Mouse (Mus musculus) intestine, postnatal 0 days (tissue): ENCODE results near the gene Ttc41. TPM values are rescaled to one million over a fixed set of nuclear protein-coding genes. Genes with fewer than 3 reads are reported as not detected.

ENCODE experiments used
- ATAC-seq: fragments of 200-750 bp; cut with Nextera tagmentation; 2 replicates; pipeline ENCODE4 v1.8.0; 2017; ENCODE audit warnings: mild to moderate bottlenecking, moderate TSS enrichment, moderate library complexity
- H3K27ac ChIP-seq: fragments of 300-500 bp; sonication (generic); 2 replicates; pipeline ENCODE4 v1.5.1; 2014; ENCODE audit warnings: mild to moderate bottlenecking, low read depth, low read length, moderate library complexity
- H3K27me3 ChIP-seq: fragments of 300-500 bp; sonication (generic); replicated peaks from 2 replicates; pipeline ENCODE4 v1.6.1; 2014; ENCODE audit warnings: low read length, mixed read lengths; ENCODE audit not compliant: control insufficient read depth, insufficient read depth
- H3K36me3 ChIP-seq: fragments of 300-500 bp; sonication (generic); 2 replicates; pipeline ENCODE4 v1.6.1; 2014; ENCODE audit warnings: mild to moderate bottlenecking, moderate library complexity; ENCODE audit not compliant: control insufficient read depth, insufficient read depth
- H3K4me1 ChIP-seq: fragments of 300-500 bp; sonication (generic); replicated peaks from 2 replicates; pipeline ENCODE4 v1.6.1; 2014; ENCODE audit warnings: antibody characterized with exemption, low read length, mixed read lengths; ENCODE audit not compliant: control insufficient read depth, insufficient read depth
- H3K4me2 ChIP-seq: fragments of 300-500 bp; sonication (generic); replicated peaks from 2 replicates; pipeline ENCODE4 v1.6.1; 2014; ENCODE audit warnings: low read depth, mild to moderate bottlenecking, moderate library complexity
- H3K4me3 ChIP-seq: fragments of 300-500 bp; sonication (generic); 2 replicates; pipeline ENCODE4 v1.5.1; 2014; ENCODE audit warnings: low read depth, low read length
- H3K9ac ChIP-seq: fragments of 300-500 bp; sonication (generic); 2 replicates; pipeline ENCODE4 v1.6.1; 2014; ENCODE audit warnings: mild to moderate bottlenecking, low read depth, low read length
- H3K9me3 ChIP-seq: fragments of 300-500 bp; sonication (generic); 2 replicates; pipeline ENCODE4 v1.6.1; 2016; ENCODE audit warnings: mixed run types; ENCODE audit not compliant: control insufficient read depth
- CTCF ChIP-seq: sonication (generic); IDR thresholded peaks from 2 replicates; pipeline ENCODE4 v1.5.1; 2016; ENCODE audit warnings: low read depth, mild to moderate bottlenecking, control low read depth, antibody characterized with exemption, moderate library complexity
- WGBS: fragments of 180-500 bp; shearing (Covaris S2); extraction: QIAGEN DNeasy Blood & Tissue Kit; methylation state at CpG from one replicate; pipeline ENCODE4 v1.1.7; 2014; 5-methylcytosine and 5-hydroxymethylcytosine counted together
- polyA plus RNA-seq: library from polyadenylated mRNA; unstranded; fragments of >200 nt; fragmentation: Nextera tagmentation; extraction: Ambion mirVana; gene quantifications from 2 replicates; pipeline ENCODE4 v1.2.1, GENCODE M21; 2015

The Ttc41 gene
- polyA plus RNA-seq, 1 experiment from 2014 or later: 0.59 TPM

DNA sequence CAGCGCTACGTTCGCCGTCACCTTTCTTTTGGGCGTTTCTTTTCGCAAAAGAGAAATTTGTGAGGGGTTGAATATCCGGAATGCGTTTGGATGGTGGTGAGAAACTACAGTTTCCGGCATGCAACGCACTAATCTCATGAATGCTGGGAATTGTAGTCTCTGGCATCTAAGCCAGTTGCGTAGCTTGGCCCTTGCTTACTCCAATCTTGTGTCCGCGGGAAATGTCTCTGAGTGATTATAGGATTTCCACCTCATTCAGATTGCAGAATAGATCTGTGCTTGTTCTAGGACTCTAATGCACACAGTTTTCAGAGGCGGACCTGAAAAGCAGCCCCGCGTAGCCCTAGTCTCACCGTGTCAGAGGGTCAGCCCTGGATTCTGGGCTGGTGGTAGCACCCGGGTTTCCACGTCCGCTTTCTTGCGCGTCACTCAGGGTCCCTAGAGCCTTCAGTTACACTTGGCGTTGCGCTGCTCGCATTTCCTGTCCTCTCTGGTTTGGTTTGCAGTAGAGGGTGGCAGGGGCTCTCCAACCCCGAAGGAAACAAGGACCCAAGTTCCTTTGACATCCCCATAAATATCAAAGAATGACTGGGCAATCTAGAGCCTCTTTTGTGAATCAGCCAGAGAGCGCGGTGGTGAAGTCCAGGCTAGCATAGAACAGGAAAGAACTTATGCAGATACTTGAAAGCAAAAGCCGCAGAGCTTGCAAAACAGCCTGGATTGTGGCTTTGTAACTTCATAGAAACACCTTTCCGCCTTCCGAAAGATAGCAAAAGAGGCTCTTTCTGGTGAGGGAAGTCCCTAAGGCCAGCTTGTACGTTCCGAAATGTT is 526 bp downstream of the Ttc41 start:
- peak overlapping the region; percentile 93 for H3K27ac ChIP-seq
- H3K27me3 ChIP-seq: no peaks in the 10 kb centered on the region
- 3% methylated on average over 33 of the region's 33 CpGs for WGBS
- H3K36me3 ChIP-seq: peaks cover 16% of the 10 kb centered on the region
- H3K9me3 ChIP-seq: no peaks in the 10 kb centered on the region
- peak overlapping the region; percentile 57 for H3K9ac ChIP-seq
- H3K4me1 ChIP-seq: peaks cover 9% of the 10 kb centered on the region; the same call in 1 of the 2 replicates
- peak; percentile 87 for ATAC-seq
- peak overlapping the region; percentile 82 for H3K4me3 ChIP-seq
- no peak for TF ChIP-seq CTCF
- peak overlapping the region; percentile 82 for H3K4me2 ChIP-seq

DNA sequence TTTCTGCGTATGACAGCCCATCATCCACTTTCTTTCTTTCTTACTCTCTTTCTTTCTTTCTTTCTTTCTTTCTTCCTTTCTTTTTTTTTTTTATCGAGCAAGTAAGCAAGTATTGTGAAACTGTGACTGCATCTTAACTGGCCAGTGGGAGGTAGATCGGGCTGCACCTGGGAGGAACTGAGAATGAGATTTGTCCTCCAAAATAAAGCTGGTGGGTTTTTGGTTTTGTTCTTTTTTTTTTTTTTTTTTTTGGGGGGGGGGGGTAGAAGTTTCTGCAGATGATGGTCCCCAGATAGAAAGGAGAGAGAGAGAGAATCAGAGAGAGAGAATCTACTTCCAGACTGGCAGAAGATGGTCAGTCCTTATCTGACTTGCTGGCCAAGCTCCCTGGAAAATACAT is 1.5 kb downstream of the Ttc41 start:
- no peak for ATAC-seq
- peaks cover 9% of the 10 kb centered on the region; the same call in 1 of the 2 replicates for H3K4me1 ChIP-seq
- no peak overlapping the region for H3K4me3 ChIP-seq
- H3K9me3 ChIP-seq: no peaks in the 10 kb centered on the region
- TF ChIP-seq CTCF: no peak
- H3K27ac ChIP-seq: no peak overlapping the region
- WGBS: 73% methylated on average over 3 of the region's 3 CpGs
- peak overlapping the region; percentile 82; the same call in 1 of the 2 replicates for H3K4me2 ChIP-seq
- peaks cover 8% of the 10 kb centered on the region for H3K36me3 ChIP-seq
- H3K27me3 ChIP-seq: no peaks in the 10 kb centered on the region
- peak overlapping the region; percentile 57; the same call in 1 of the 2 replicates for H3K9ac ChIP-seq

- WGBS: 79% methylated on average over 3 of the region's 3 CpGs
- no peak overlapping the region for H3K4me2 ChIP-seq
- no peaks in the 10 kb centered on the region for H3K27me3 ChIP-seq
- no peak overlapping the region for H3K9ac ChIP-seq
- no peaks in the 10 kb centered on the region for H3K36me3 ChIP-seq
- H3K9me3 ChIP-seq: no peaks in the 10 kb centered on the region
- no peak for TF ChIP-seq CTCF
- no peak overlapping the region for H3K27ac ChIP-seq
- ATAC-seq: no peak
- no peak overlapping the region for H3K4me3 ChIP-seq
- no peaks in the 10 kb centered on the region for H3K4me1 ChIP-seq
Measured at GRCm38 (mm10) chr10:86712156-86712555, 6.5 kb downstream of the Ttc41 start.

- Histone ChIP-seq H3K27ac (no peak overlapping the region), H3K4me2 (peak overlapping the region; percentile 64), H3K36me3 (no peaks in the 10 kb centered on the region), H3K9ac (no peak overlapping the region), H3K4me3 (peak overlapping the region; percentile 23), H3K27me3 (no peaks in the 10 kb centered on the region), H3K9me3 (no peaks in the 10 kb centered on the region), H3K4me1 (0 out of 2 replicates have a peak, but pooled peaks cover 7% of the 10 kb centered on the region)
- peak; percentile 47; the same call in 1 of the 2 replicates for ATAC-seq
- TF ChIP-seq CTCF: no peak
- 3% methylated on average over 12 of the region's 12 CpGs for WGBS
Measured at GRCm38 (mm10) chr10:86727548-86727980, 22.0 kb downstream of the Ttc41 start.

DNA sequence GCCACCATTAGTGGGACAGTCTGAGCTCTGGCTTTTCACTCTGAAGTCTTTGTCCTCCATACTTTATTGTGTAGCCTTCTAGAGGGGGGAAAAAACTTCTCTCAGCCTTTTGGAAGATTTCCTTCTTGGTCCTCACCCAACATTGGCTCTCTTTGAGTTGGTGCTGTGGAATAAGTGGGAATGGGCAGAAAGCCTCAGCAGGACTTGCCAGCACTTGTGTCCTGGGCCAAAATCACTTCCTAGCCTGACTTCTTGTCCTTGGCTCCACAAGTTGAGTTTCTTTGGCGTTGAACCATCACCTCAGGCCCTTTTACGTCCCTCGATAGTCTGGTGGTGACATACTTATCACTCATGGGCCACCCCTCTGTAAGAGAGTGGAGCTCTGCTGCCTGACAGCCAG is 22.6 kb downstream of the Ttc41 start:
- Histone ChIP-seq H3K36me3 (no peaks in the 10 kb centered on the region), H3K27ac (no peak overlapping the region), H3K27me3 (no peaks in the 10 kb centered on the region), H3K9me3 (no peaks in the 10 kb centered on the region), H3K9ac (no peak overlapping the region), H3K4me2 (no peak overlapping the region), H3K4me1 (0 out of 2 replicates have a peak, but pooled peaks cover 7% of the 10 kb centered on the region), H3K4me3 (no peak overlapping the region)
- no peak for ATAC-seq
- TF ChIP-seq CTCF: no peak
- WGBS: 93% methylated on average over 3 of the region's 3 CpGs

GRCm38 (mm10) chr10:86730823-86731499 is 25.4 kb downstream of the Ttc41 start:
- ATAC-seq: peak; percentile 71
- peak overlapping the region; percentile 36 for H3K4me3 ChIP-seq
- no peaks in the 10 kb centered on the region for H3K9me3 ChIP-seq
- no peaks in the 10 kb centered on the region for H3K27me3 ChIP-seq
- H3K4me2 ChIP-seq: peak overlapping the region; percentile 69
- WGBS: 6% methylated on average over 22 of the region's 22 CpGs
- H3K36me3 ChIP-seq: no peaks in the 10 kb centered on the region
- H3K4me1 ChIP-seq: 0 out of 2 replicates have a peak, but pooled peaks cover 7% of the 10 kb centered on the region
- H3K9ac ChIP-seq: peak overlapping the region; percentile 27
- TF ChIP-seq CTCF: peak; percentile 88
- no peak overlapping the region for H3K27ac ChIP-seq
